Mouse (Mus musculus): ENCODE measurements at regions not wholly inside any gene's neighbourhood (a gene's known extent, or its start where the extent isn't known, plus 50 kb on each side); places are given as distances from the start of the nearest gene placed in this dataset.

DNA sequence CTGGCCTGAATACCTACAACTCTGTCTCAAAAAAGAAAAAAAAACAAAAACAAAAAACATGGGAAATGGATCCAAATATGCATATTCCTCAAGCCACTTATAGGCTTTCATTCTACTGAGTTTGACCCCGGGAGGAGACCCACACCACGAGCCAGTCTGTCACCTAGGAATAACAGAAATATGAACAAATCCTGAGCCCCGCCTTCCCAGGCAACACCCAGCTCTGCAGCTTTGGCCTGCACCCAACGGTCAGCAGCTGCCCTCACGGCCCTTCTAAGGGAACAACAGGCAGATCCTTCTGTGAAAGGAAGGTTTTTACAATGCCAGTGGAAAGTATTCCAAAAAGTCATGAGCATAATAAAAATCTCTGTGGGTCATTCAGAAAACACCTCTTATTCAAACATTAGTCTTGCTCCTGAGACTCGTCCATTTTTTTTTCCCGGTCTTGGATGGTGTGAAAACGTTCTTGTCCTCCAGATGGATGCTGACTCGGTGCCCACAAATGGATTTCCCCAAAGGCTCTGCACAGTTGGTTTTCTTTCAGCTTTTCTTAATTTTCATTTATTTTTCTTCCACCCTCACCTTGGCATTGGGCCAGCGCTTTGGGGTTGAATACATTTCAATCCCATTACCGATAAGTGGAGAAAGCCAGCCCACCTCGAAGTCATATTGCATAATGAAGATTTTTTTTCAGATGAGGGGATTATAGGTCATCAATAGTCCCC, 130.6 kb upstream of the Ptprt start:
- ATAC-seq (replicated peaks; ENCODE audit: low FRiP score, low read depth) = no peak
- Histone ChIP-seq H3K36me3 (ENCODE audit: insufficient read depth, low read length) (no peaks in the 10 kb centered on the region), H3K4me3 (replicated peaks; ENCODE audit: low read depth, low read length) (no peak overlapping the region), H3K9me3 (replicated peaks; ENCODE audit: low read length) (no peaks in the 10 kb centered on the region), H3K9ac (ENCODE audit: low read depth, low read length) (no peak overlapping the region), H3K27ac (no peak overlapping the region), H3K4me2 (ENCODE audit: low read length) (no peak overlapping the region), H3K27me3 (ENCODE audit: insufficient read depth, low read length) (no peaks in the 10 kb centered on the region), H3K4me1 (replicated peaks; ENCODE audit: insufficient read depth, low read length) (no peaks in the 10 kb centered on the region)
- TF ChIP-seq CTCF (IDR thresholded peaks at IDR 0.05; ENCODE audit: low read depth) = no peak
- WGBS = 65% methylated on average over 12 of the region's 12 CpGs
- no peak for DNase-seq (ENCODE audit: low spot score)

DNA sequence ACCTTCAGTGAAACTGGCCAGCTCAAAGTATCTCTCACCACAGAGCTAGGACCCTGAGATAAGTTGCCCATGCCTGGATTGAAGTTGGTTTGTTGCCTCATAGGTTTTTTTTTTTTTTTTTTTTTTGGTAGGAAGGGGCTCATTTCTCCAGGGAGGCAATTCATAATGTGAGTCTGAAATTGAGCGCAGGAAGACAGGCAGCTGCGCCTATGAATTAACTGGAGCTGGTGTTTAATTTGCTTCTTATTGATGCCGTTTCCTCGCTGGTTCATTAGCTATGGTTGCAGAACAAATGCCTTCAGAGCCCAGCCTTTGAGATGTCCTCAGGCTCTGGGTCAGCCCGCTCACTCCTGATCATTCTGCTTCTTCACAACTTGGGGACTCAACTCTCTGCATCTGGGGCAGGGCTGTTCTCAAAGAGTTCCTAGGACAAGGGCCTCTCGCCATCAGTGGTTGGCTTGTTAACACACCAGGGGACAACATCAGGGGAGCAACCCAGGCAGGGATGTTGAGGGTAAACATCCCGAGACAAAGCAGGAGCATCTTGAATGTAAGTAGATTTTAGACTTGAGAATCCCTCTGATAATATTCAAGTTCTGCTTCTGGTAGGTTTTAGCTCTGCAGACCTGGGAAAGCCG, 123.3 kb upstream of the Ptprt start:
- no peak for TF ChIP-seq CTCF (IDR thresholded peaks at IDR 0.05; ENCODE audit: low read depth)
- Histone ChIP-seq H3K4me3 (replicated peaks; ENCODE audit: low read depth, low read length) (no peak overlapping the region), H3K27me3 (ENCODE audit: insufficient read depth, low read length) (no peaks in the 10 kb centered on the region), H3K4me1 (replicated peaks; ENCODE audit: insufficient read depth, low read length) (no peaks in the 10 kb centered on the region), H3K36me3 (ENCODE audit: insufficient read depth, low read length) (no peaks in the 10 kb centered on the region), H3K27ac (no peak overlapping the region), H3K4me2 (ENCODE audit: low read length) (no peak overlapping the region), H3K9ac (ENCODE audit: low read depth, low read length) (no peak overlapping the region), H3K9me3 (replicated peaks; ENCODE audit: low read length) (no peaks in the 10 kb centered on the region)
- no peak for ATAC-seq (replicated peaks; ENCODE audit: low FRiP score, low read depth)
- DNase-seq (ENCODE audit: low spot score) = no peak
- 71% methylated on average over 8 of the region's 8 CpGs for WGBS

GRCm38 (mm10) chr2:162781599-162781998, 120.7 kb upstream of the Ptprt start:
- DNase-seq (ENCODE audit: low spot score) (no peak), ATAC-seq (replicated peaks; ENCODE audit: low FRiP score, low read depth) (no peak)
- Histone ChIP-seq H3K9me3 (replicated peaks; ENCODE audit: low read length) (no peaks in the 10 kb centered on the region), H3K9ac (ENCODE audit: low read depth, low read length) (no peak overlapping the region), H3K27me3 (ENCODE audit: insufficient read depth, low read length) (no peaks in the 10 kb centered on the region), H3K4me3 (replicated peaks; ENCODE audit: low read depth, low read length) (no peak overlapping the region), H3K27ac (no peak overlapping the region), H3K4me1 (replicated peaks; ENCODE audit: insufficient read depth, low read length) (no peaks in the 10 kb centered on the region), H3K36me3 (ENCODE audit: insufficient read depth, low read length) (no peaks in the 10 kb centered on the region), H3K4me2 (ENCODE audit: low read length) (no peak overlapping the region)
- TF ChIP-seq CTCF (IDR thresholded peaks at IDR 0.05; ENCODE audit: low read depth) = no peak
- 50% methylated on average over 6 of the region's 6 CpGs for WGBS

DNA sequence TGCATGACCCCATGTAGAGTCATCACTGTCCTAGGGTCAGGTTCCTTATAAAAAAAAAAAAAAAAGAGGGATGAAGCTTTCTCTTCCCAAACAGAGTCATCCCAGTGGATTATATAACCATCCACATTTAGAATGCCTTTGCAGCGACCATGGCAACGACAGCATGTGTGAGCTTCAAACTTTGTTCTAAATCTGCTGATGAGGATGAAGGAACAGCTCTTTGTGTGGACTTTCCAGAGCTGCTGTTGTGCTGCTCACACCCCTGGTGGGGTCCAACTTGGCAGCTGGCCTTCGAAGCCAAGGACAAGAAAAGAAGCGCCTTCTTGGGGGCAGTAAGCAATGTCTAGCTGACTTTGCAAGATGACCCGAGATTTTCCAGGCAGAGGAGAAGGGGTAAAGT, 115.6 kb upstream of the Ptprt start:
- no peaks in the 10 kb centered on the region for H3K4me1 ChIP-seq (replicated peaks; ENCODE audit: insufficient read depth, low read length)
- no peak for ATAC-seq (replicated peaks; ENCODE audit: low FRiP score, low read depth)

DNA sequence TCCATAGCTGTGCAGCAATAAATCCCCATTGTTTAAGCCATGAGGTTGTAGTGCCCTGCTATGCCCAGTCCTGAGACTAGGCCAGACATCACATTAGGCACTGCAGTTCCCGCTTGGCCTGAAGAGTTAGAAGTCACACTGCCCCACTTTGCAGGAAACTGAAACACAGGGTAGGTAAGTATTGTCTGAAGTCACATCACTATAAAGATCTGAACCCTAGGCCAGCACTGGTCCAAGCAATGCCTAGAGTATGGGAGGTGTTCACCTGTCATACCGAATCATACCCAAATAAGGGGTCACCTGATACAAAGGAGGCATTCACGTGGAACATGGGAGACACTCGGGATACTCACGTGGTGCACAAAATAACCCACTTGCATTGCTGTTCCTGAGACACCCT, 111.6 kb upstream of the Ptprt start:
- ATAC-seq (replicated peaks; ENCODE audit: low FRiP score, low read depth) = no peak

More for the DNA sequence above, 115.6 kb upstream of the Ptprt start:
- no peaks in the 10 kb centered on the region for H3K9me3 ChIP-seq (replicated peaks; ENCODE audit: low read length)
- H3K9ac ChIP-seq (ENCODE audit: low read depth, low read length) = no peak overlapping the region
- 83% methylated on average over 5 of the region's 5 CpGs for WGBS
- no peak overlapping the region for H3K27ac ChIP-seq
- H3K27me3 ChIP-seq (ENCODE audit: insufficient read depth, low read length) = no peaks in the 10 kb centered on the region
- no peaks in the 10 kb centered on the region for H3K36me3 ChIP-seq (ENCODE audit: insufficient read depth, low read length)
- DNase-seq (ENCODE audit: low spot score) = no peak
- H3K4me2 ChIP-seq (ENCODE audit: low read length) = no peak overlapping the region
- H3K4me3 ChIP-seq (replicated peaks; ENCODE audit: low read depth, low read length) = no peak overlapping the region
- TF ChIP-seq CTCF (IDR thresholded peaks at IDR 0.05; ENCODE audit: low read depth) = no peak

GRCm38 (mm10) chr2:162769711-162770428, 108.9 kb upstream of the Ptprt start:
- no peak for ATAC-seq (replicated peaks; ENCODE audit: low FRiP score, low read depth)
- 78% methylated on average over 6 of the region's 6 CpGs for WGBS
- no peaks in the 10 kb centered on the region for H3K9me3 ChIP-seq (replicated peaks; ENCODE audit: low read length)
- H3K4me3 ChIP-seq (replicated peaks; ENCODE audit: low read depth, low read length) = no peak overlapping the region
- H3K9ac ChIP-seq (ENCODE audit: low read depth, low read length) = no peak overlapping the region
- H3K36me3 ChIP-seq (ENCODE audit: insufficient read depth, low read length) = no peaks in the 10 kb centered on the region
- H3K4me1 ChIP-seq (replicated peaks; ENCODE audit: insufficient read depth, low read length) = no peaks in the 10 kb centered on the region
- TF ChIP-seq CTCF (IDR thresholded peaks at IDR 0.05; ENCODE audit: low read depth) = no peak
- no peak for DNase-seq (ENCODE audit: low spot score)
- H3K27ac ChIP-seq = no peak overlapping the region
- no peaks in the 10 kb centered on the region for H3K27me3 ChIP-seq (ENCODE audit: insufficient read depth, low read length)
- no peak overlapping the region for H3K4me2 ChIP-seq (ENCODE audit: low read length)

More for the DNA sequence above, 111.6 kb upstream of the Ptprt start:
- no peak overlapping the region for H3K27ac ChIP-seq
- no peaks in the 10 kb centered on the region for H3K9me3 ChIP-seq (replicated peaks; ENCODE audit: low read length)
- no peak overlapping the region for H3K4me2 ChIP-seq (ENCODE audit: low read length)
- H3K4me1 ChIP-seq (replicated peaks; ENCODE audit: insufficient read depth, low read length) = no peaks in the 10 kb centered on the region
- 80% methylated on average over 5 of the region's 5 CpGs for WGBS
- no peaks in the 10 kb centered on the region for H3K27me3 ChIP-seq (ENCODE audit: insufficient read depth, low read length)
- no peak for TF ChIP-seq CTCF (IDR thresholded peaks at IDR 0.05; ENCODE audit: low read depth)
- H3K9ac ChIP-seq (ENCODE audit: low read depth, low read length) = no peak overlapping the region
- no peak for DNase-seq (ENCODE audit: low spot score)
- H3K4me3 ChIP-seq (replicated peaks; ENCODE audit: low read depth, low read length) = no peak overlapping the region
- no peaks in the 10 kb centered on the region for H3K36me3 ChIP-seq (ENCODE audit: insufficient read depth, low read length)
